Mouse (Mus musculus) fat pad, adult 2 months (tissue): ENCODE results near the gene Plcb1.
"Not testable (repeated sequence)": the region's sequence is repeated elsewhere in the genome, so short reads cannot be mapped to it uniquely, and the experiment has no call there.

Experiments
- DNase-seq: peaks from one replicate; pipeline ENCODE4 v3.0.0-alpha.2; 2011; ENCODE audit warnings: low read depth, low spot score; ENCODE audit errors: extremely low read depth

Plcb1 gene

GRCm38 (mm10) chr2:134956436-134956835, 170.6 kb downstream of the Plcb1 start:
- peak; percentile 97 for DNase-seq

GRCm38 (mm10) chr2:134966131-134966530, 180.3 kb downstream of the Plcb1 start:
- DNase-seq: no peak

GRCm38 (mm10) chr2:134968380-134968779, 182.5 kb downstream of the Plcb1 start:
- DNase-seq: no peak

- DNase-seq: no peak
Observed at GRCm38 (mm10) chr2:134972376-134972775, 186.5 kb downstream of the Plcb1 start.

GRCm38 (mm10) chr2:134974711-134975110, 188.8 kb downstream of the Plcb1 start:
- no peak for DNase-seq

GRCm38 (mm10) chr2:134976796-134977330, 191.0 kb downstream of the Plcb1 start:
- peak; percentile 74 for DNase-seq

GRCm38 (mm10) chr2:134977641-134978040, 191.8 kb downstream of the Plcb1 start:
- peak; percentile 74 for DNase-seq

- no peak for DNase-seq
Observed at GRCm38 (mm10) chr2:134981394-134981793, 195.5 kb downstream of the Plcb1 start.

GRCm38 (mm10) chr2:134984884-134985283, 199.0 kb downstream of the Plcb1 start:
- no peak for DNase-seq

GRCm38 (mm10) chr2:134987978-134988377, 202.1 kb downstream of the Plcb1 start:
- no peak for DNase-seq

- DNase-seq: no peak
Observed at GRCm38 (mm10) chr2:134989650-134990292, 203.9 kb downstream of the Plcb1 start.

- DNase-seq: no peak
Observed at GRCm38 (mm10) chr2:135007134-135007533, 221.3 kb downstream of the Plcb1 start.

- not testable (repeated sequence) for DNase-seq
Observed at GRCm38 (mm10) chr2:135007885-135008284, 222.0 kb downstream of the Plcb1 start.

GRCm38 (mm10) chr2:135010371-135010770, 224.5 kb downstream of the Plcb1 start:
- DNase-seq: peak; percentile 30

- no peak for DNase-seq
Observed at GRCm38 (mm10) chr2:135015501-135015900, 229.6 kb downstream of the Plcb1 start.

GRCm38 (mm10) chr2:135018275-135018674, 232.4 kb downstream of the Plcb1 start:
- peak; percentile 11 for DNase-seq

- DNase-seq: no peak
Observed at GRCm38 (mm10) chr2:135018708-135019107, 232.8 kb downstream of the Plcb1 start.

- no peak for DNase-seq
Observed at GRCm38 (mm10) chr2:135019588-135019987, 233.7 kb downstream of the Plcb1 start.

GRCm38 (mm10) chr2:135029288-135029687, 243.4 kb downstream of the Plcb1 start:
- no peak for DNase-seq

GRCm38 (mm10) chr2:135029700-135030099, 243.8 kb downstream of the Plcb1 start:
- DNase-seq: no peak

- DNase-seq: no peak
Observed at GRCm38 (mm10) chr2:135035640-135036260, 249.9 kb downstream of the Plcb1 start.

GRCm38 (mm10) chr2:135048791-135049190, 262.9 kb downstream of the Plcb1 start:
- DNase-seq: peak; percentile 56
